Mouse (Mus musculus) WW6 (cell line): ENCODE data around the gene Trpm8.

Source experiments
- DNase-seq: peaks from one replicate; pipeline ENCODE4 v3.0.0-alpha.2; 2013; ENCODE audit warnings: low read depth, low spot score

Gene Trpm8

GRCm38 (mm10) chr1:88247660-88248059 is 29.8 kb upstream of the Trpm8 start:
- DNase-seq, result no peak

DNA sequence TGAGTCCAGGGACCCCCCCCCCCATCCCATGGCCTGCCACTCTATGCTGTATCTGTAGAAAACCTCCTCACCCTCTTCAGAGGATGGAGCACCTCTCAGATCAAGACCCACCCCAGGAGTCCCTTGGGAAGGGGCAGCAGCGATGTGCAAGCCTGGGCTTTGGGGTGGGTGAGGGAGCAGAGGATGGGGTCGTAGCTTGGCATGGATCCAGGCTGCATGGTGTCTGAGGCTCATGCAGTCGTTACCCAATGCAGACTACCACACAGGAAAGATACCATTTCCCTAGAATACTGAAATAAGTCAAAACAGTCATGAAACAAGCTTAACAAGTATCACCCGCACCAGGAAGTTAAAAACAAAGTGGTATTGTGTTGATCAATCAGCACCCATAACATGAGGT is 28.8 kb upstream of the Trpm8 start:
- no peak for DNase-seq

DNA sequence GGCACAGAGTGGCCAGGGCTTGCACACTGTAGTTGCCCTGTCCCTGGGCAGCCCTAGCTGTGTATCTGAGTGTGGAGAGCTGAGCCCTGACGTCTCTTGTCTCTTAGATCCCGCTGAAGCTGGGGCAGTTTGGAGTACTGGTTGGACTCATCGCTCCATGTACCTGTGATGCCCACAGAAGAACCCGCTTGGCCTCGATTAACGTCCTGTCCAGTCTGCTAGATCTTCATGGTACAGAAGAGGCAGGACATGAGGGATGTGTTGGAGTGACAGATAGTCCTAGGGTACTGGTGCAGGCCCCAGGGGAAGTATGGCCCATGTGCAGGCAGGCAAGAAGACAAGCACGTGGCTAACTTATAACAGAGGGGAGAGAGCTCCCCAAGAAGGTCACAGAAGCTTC is 27.9 kb upstream of the Trpm8 start:
- DNase-seq, result no peak

DNA sequence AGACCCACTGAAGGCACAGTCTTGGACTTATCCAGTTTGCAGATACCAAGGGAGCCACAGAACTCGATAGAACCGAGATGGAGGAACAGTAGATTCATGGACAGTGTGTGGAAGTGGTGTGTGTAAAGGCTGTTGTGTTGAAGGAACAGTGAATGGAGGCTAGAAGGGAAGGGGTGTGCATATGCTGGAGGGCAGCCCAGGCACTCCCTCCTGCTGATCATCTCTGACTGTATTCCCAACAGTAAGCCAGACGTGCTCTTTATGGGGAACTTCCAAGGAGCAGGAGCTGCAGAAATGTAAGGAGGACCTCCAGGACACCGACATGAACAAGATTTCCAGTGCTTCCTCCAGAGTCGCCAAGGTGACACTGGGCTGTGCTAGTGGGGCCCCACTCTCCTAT is 27.4 kb upstream of the Trpm8 start:
- no peak for DNase-seq

DNA sequence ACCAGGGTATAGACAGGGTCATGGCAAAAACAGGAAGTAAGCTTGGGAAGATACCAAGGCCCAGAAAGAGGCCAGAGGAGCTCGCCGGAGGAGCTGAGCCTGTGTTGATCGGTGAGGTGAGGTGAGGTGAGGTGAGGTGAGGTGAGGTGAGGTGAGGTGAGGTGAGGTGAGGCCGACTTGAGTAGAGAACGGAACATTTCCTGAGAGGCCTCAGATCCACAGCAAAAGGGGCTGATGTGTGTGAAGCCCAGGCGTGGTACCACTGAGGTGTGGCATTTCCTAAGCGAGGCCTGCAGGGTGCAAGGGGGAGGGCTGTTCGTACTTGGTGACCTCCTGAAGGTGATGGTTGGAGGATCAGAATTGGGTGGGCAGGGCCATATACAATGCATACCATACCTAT is 24.4 kb upstream of the Trpm8 start:
- no peak for DNase-seq

DNA sequence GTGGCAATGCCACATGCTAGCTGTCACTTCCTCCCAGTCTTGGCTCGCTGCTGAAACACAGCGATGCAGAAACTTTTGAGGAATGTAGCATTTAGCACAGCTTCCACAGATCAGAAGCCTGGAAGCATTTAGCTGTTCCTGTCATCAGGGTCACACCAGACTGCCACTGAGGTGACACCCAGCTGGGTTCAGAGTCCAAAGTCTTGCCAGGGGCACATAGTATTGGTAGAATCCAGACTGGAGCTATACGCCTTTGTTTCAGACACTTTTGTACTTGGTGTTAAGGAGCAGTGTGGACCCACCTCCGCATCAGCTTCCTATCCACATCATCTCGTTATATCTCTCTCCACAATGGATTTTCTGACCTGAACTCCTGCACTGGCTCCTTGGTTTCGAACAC is 23.9 kb upstream of the Trpm8 start:
- no peak for DNase-seq

- no peak for DNase-seq
These were observed 22.5 kb upstream of the Trpm8 start for GRCm38 (mm10) chr1:88254793-88255465.

GRCm38 (mm10) chr1:88255466-88255857 is 22.0 kb upstream of the Trpm8 start:
- no peak for DNase-seq

GRCm38 (mm10) chr1:88255989-88256754 is 21.3 kb upstream of the Trpm8 start:
- DNase-seq, result no peak

GRCm38 (mm10) chr1:88256886-88257663 is 20.4 kb upstream of the Trpm8 start:
- no peak for DNase-seq

DNA sequence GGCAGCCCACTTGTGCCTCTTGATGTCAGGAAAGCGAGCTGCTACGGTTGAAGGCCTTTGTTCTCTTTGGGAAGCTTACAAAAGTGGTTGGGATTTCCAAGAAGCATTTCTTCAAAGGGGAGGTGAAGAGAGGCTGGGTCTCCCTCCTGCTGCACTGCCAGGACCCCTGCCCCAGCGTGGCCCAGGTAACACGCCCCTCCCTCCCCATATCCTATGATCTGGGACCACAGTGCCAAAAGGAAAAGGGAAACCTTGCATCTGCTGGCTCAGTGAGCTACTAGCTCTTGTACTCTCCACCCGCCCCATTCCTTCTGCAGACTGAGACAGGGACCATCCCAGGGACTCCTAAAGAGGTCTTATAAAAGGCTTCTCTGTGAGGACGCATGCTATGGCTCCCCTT is 19.8 kb upstream of the Trpm8 start:
- no peak for DNase-seq

- DNase-seq, result no peak
These were observed 19.1 kb upstream of the Trpm8 start for GRCm38 (mm10) chr1:88258361-88258760.

DNA sequence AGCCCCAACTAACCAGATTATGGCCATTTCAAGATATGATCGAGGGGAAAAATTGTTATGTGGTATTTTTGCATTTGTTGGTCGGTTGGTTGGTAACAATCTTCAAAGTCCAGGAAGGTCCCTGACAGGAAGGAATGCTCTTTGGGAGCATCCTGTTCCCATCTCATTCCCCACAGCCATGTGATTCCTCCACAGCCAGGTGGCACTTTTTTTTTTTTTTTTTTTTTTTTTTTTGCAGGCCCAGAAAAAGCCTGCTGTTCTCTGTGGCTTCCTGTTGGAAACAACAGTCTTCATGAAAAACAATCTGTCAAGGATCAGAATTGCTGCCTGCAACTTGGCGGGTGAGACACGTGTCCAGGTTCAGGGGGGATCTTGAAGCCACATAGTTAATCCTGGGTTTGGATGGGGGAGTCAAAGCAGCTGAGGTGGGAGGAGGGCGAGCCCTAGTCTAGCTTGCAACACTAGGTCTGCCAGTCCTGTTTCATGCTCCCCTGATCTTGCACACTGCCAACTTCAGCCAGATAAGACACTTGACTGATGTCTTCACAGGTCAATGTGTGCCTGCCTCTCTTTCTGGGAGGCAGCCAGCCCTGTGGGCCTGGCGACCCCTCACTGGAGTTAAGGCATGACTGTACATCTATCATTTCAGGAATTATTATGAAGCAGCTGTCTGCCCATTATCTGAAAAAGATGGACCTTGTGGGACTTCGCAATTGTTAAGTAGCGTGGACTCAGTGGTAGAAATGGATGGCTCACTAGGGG is 18.4 kb upstream of the Trpm8 start:
- DNase-seq, result no peak

GRCm38 (mm10) chr1:88259643-88260024 is 17.8 kb upstream of the Trpm8 start:
- no peak for DNase-seq

- no peak for DNase-seq
These were observed 17.3 kb upstream of the Trpm8 start for GRCm38 (mm10) chr1:88260114-88260513.

- no peak for DNase-seq
These were observed 16.7 kb upstream of the Trpm8 start for GRCm38 (mm10) chr1:88260604-88261377.

- no peak for DNase-seq
These were observed 15.8 kb upstream of the Trpm8 start for GRCm38 (mm10) chr1:88261706-88262105.

DNA sequence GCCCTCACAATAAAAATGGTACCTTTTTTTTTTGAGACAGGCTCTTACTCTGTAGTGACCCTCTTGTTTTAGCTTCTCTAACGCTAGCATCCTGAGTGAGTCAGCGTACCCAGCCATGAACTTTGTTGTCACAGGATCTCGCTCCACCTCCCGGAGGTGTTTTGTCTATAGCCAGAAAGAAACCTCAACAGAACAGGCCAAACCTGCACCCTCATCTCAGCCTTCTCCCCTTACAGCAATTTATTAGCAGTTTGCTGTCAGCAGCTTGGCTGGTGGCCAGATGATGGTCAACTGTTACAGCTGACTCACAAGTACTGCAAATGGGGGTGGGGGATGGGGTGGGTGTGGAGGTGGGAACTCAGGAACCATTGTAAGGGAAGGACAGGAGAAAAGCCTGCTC is 15.2 kb upstream of the Trpm8 start:
- no peak for DNase-seq

DNA sequence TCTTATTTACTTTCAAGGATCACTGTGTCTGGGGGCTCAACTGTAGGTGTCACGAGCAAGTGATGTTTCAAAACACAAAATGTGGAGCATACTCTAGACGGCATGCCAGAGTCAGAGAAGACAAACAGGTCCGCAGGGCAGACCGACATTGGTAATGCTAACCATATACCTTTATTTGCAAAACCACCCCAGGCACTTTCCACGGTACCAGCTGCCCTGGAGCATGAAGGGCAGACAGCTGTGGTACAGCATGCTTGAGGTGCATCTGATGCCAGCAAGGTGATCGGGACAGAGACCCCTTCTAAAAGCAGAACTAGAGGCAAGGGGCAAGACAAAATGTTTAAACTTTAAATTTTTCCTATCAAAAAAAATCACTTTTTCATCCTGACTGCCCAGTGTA is 14.5 kb upstream of the Trpm8 start:
- no peak for DNase-seq

DNA sequence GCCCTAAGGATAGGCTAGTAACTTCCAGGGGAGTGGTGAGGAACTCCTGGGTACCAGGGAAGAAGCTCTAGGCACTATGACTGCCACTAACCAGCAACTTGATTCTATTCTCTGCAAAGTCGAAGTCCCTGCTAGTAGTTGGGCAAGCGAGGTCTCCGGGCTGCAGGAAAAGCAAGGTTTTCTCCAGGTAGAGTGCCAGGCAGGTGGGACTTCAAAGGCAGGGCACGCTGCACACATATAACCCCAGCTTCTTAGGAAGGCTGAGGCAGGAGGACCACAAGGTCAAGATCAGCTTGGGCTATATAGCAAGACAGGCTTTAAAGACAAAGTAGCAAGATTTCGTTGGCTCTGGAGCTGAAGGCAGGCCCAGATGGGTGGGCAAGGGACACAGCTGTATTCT is 13.7 kb upstream of the Trpm8 start:
- DNase-seq, result no peak

- DNase-seq, result no peak
These were observed 13.1 kb upstream of the Trpm8 start for GRCm38 (mm10) chr1:88264237-88264868.
